ENCODE assay signal across 9 mouse cellular contexts in the genomic region with DNA sequence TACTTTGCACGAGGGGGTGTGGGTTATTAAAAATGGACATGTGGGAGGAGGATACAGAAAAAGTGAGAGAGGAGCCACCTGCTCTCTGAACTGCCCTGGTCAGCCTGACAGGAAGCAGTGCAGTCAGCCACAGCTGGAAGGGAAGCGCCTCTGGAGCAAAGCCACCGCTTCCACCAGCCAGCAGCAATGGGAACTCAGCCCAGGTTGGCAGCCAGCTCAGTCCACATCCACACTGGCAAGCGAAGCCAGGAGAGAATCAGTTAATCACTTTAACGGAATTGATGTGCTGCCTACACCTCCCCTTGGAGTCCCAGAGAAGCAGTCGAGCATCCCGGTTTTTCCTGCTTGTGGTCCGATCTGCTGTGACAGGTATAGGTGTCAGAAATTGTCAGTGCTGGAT.
A peak's percentile ranks its signal among the peaks of the same experiment; 100 is the strongest.
DNase-seq lines count a peak whose midpoint lies in the region; ATAC-seq and TF ChIP-seq lines count a peak whose summit lies in the region.
"Had no signal": no experiment of that assay in that cellular context is flagged by ENCODE, and none has a peak within 500 bp of the region (broad histone marks: within the 10 kb centered on the region; RNA-seq: fewer than 3 reads in every experiment).

No protein-coding gene starts in this region.

- ATAC-seq in forebrain, embryonic 14.5 days: no peak
- ATAC-seq in activated CD4-positive, CD25-positive, alpha-beta regulatory T cell, adult 4 months: no peak

- no peak overlapping the region for H3K4me3 ChIP-seq in forebrain, embryonic 14.5 days (ENCODE audit: low read depth, low read length)
- H3K4me3 ChIP-seq in forebrain, embryonic 10.5 days: no peak overlapping the region
- H3K4me3 ChIP-seq in ES-Bruce4 (ENCODE audit: low read depth, low read length): no peak overlapping the region
- H3K4me3 ChIP-seq: neural tube, embryonic 12.5 days had no signal

- no peak overlapping the region for H3K9ac ChIP-seq in forebrain, embryonic 14.5 days (ENCODE audit: low read length)
- no peak overlapping the region for H3K9ac ChIP-seq in ES-Bruce4 (ENCODE audit: low read depth, poor library complexity, severe bottlenecking)
- H3K9ac ChIP-seq: neural tube, embryonic 12.5 days had no signal

- no peak overlapping the region for H3K4me2 ChIP-seq in forebrain, embryonic 14.5 days (ENCODE audit: low read length)
- H3K4me2 ChIP-seq: neural tube, embryonic 12.5 days had no signal

- 46% methylated on average over 8 of the region's 8 CpGs for WGBS in forebrain, embryonic 14.5 days
- 71% methylated on average over 8 of the region's 8 CpGs for WGBS in forebrain, embryonic 10.5 days

- TF ChIP-seq CTCF in ES-Bruce4 (IDR thresholded peaks at IDR 0.05; ENCODE audit: low read depth, low read length): no peak

- no peak overlapping the region for H3K27ac ChIP-seq in forebrain, embryonic 14.5 days (ENCODE audit: low read depth, low read length)
- H3K27ac ChIP-seq in forebrain, embryonic 10.5 days: no peak overlapping the region
- H3K27ac ChIP-seq in ES-Bruce4 (ENCODE audit: insufficient read depth, low read length): peak overlapping the region; percentile 85
- H3K27ac ChIP-seq: neural tube, embryonic 12.5 days had no signal

- H3K27me3 ChIP-seq in forebrain, embryonic 14.5 days (replicated peaks; ENCODE audit: control insufficient read depth, insufficient read depth, low read length): no peaks in the 10 kb centered on the region
- no peaks in the 10 kb centered on the region for H3K27me3 ChIP-seq in forebrain, embryonic 10.5 days (ENCODE audit: poor library complexity, severe bottlenecking)
- no peaks in the 10 kb centered on the region; the same call in 1 of the 2 replicates for H3K27me3 ChIP-seq in ES-Bruce4 (ENCODE audit: control insufficient read depth, insufficient read depth, low read length, poor library complexity, severe bottlenecking)
- H3K27me3 ChIP-seq: neural tube, embryonic 12.5 days had no signal

- TF ChIP-seq EP300 in ES-Bruce4 (IDR thresholded peaks at IDR 0.05; ENCODE audit: insufficient read depth, low read depth, low read length): no peak

- peak; percentile 68 for DNase-seq in forebrain, embryonic 14.5 days (ENCODE audit: low spot score)
- no peak for DNase-seq in forebrain, embryonic 10.5 days (ENCODE audit: extremely low spot score, low spot score)
- DNase-seq in frontal cortex, postnatal 36 days (ENCODE audit: low spot score in 2 of 2): peak; percentile 24 to 66
- DNase-seq in kidney, postnatal 10 days: peak; percentile 79
- peak; percentile 29 for DNase-seq in lung, postnatal 36 days
- no peak for DNase-seq in thymus, adult 18-20 months

- no peaks in the 10 kb centered on the region for H3K4me1 ChIP-seq in forebrain, embryonic 14.5 days (ENCODE audit: control insufficient read depth, insufficient read depth, low read length)
- peaks cover 25% of the 10 kb centered on the region for H3K4me1 ChIP-seq in forebrain, embryonic 10.5 days
- peaks cover 7% of the 10 kb centered on the region for H3K4me1 ChIP-seq in ES-Bruce4 (ENCODE audit: control insufficient read depth, insufficient read depth, low read length)
- H3K4me1 ChIP-seq: neural tube, embryonic 12.5 days had no signal

- H3K36me3 ChIP-seq in forebrain, embryonic 14.5 days (ENCODE audit: control insufficient read depth, insufficient read depth, low read length): no peaks in the 10 kb centered on the region
- no peaks in the 10 kb centered on the region for H3K36me3 ChIP-seq in forebrain, embryonic 10.5 days (replicated peaks)
- no peaks in the 10 kb centered on the region for H3K36me3 ChIP-seq in ES-Bruce4 (ENCODE audit: control insufficient read depth, insufficient read depth, low read length, poor library complexity, severe bottlenecking)
- H3K36me3 ChIP-seq: neural tube, embryonic 12.5 days had no signal

- no peak for TF ChIP-seq POLR2A in ES-Bruce4 (IDR thresholded peaks at IDR 0.05; ENCODE audit: insufficient read depth, low read length)

- no peaks in the 10 kb centered on the region for H3K9me3 ChIP-seq in forebrain, embryonic 14.5 days (replicated peaks; ENCODE audit: control insufficient read depth, low read length)
- no peaks in the 10 kb centered on the region for H3K9me3 ChIP-seq in forebrain, embryonic 10.5 days
- H3K9me3 ChIP-seq in ES-Bruce4 (replicated peaks; ENCODE audit: control insufficient read depth, insufficient read depth, low read length, poor library complexity, severe bottlenecking): no peaks in the 10 kb centered on the region
- H3K9me3 ChIP-seq: neural tube, embryonic 12.5 days had no signal

Comparison
In these comparisons a context has a peak if more than half of its experiments do, and no peak if none do; other contexts are left out.
1. DNase-seq: peak in forebrain, embryonic 14.5 days (single experiment), frontal cortex, postnatal 36 days (2 of 2), kidney, postnatal 10 days (single experiment) and lung, postnatal 36 days (single experiment); none in forebrain, embryonic 10.5 days (single experiment) and thymus, adult 18-20 months (0 of 2).